Mouse (Mus musculus): ENCODE measurements at regions not wholly inside any gene's neighbourhood (a gene's known extent, or its start where the extent isn't known, plus 50 kb on each side); places are given as distances from the start of the nearest gene placed in this dataset.
"Not testable (repeated sequence)": the region's sequence is repeated elsewhere in the genome, so short reads cannot be mapped to it uniquely, and the experiment has no call there.

GRCm38 (mm10) chr9:9606322-9606721 lies 367.4 kb upstream of the Arhgap42 start:
- DNase-seq (ENCODE audit: low spot score in 2 of 2) = no peak

GRCm38 (mm10) chr9:9591263-9591662 lies 352.4 kb upstream of the Arhgap42 start:
- no peak for DNase-seq (ENCODE audit: low spot score in 2 of 2)

GRCm38 (mm10) chr9:9583011-9583605 lies 344.2 kb upstream of the Arhgap42 start:
- DNase-seq (ENCODE audit: low spot score in 2 of 2) = no peak

- no peak for DNase-seq (ENCODE audit: low spot score in 2 of 2)
These were observed 343.6 kb upstream of the Arhgap42 start for GRCm38 (mm10) chr9:9582301-9583010.

GRCm38 (mm10) chr9:9568040-9568649 lies 329.2 kb upstream of the Arhgap42 start:
- DNase-seq (ENCODE audit: low spot score in 2 of 2) = no peak

GRCm38 (mm10) chr9:9564551-9564950 lies 325.6 kb upstream of the Arhgap42 start:
- no peak for DNase-seq (ENCODE audit: low spot score in 2 of 2)

GRCm38 (mm10) chr9:9548657-9549056 lies 309.8 kb upstream of the Arhgap42 start:
- DNase-seq (ENCODE audit: low spot score in 2 of 2) = no peak

- DNase-seq (ENCODE audit: low spot score in 2 of 2) = no peak
These were observed 308.7 kb upstream of the Arhgap42 start for GRCm38 (mm10) chr9:9547570-9547969.

- DNase-seq (ENCODE audit: low spot score in 2 of 2) = no peak
These were observed 308.2 kb upstream of the Arhgap42 start for GRCm38 (mm10) chr9:9547121-9547520.

- no peak for DNase-seq (ENCODE audit: low spot score in 2 of 2)
These were observed 261.4 kb upstream of the Arhgap42 start for GRCm38 (mm10) chr9:9500345-9500744.

- DNase-seq (ENCODE audit: low spot score in 2 of 2) = no peak
These were observed 254.8 kb upstream of the Arhgap42 start for GRCm38 (mm10) chr9:9493594-9494182.

GRCm38 (mm10) chr9:9477145-9477544 lies 238.2 kb upstream of the Arhgap42 start:
- no peak for DNase-seq (ENCODE audit: low spot score in 2 of 2)

- DNase-seq (ENCODE audit: low spot score in 2 of 2) = no peak
These were observed 236.3 kb upstream of the Arhgap42 start for GRCm38 (mm10) chr9:9475009-9475744.

- DNase-seq (ENCODE audit: low spot score in 2 of 2) = no peak
These were observed 205.3 kb upstream of the Arhgap42 start for GRCm38 (mm10) chr9:9444213-9444612.

GRCm38 (mm10) chr9:9420326-9420725 lies 181.4 kb upstream of the Arhgap42 start:
- no peak for DNase-seq (ENCODE audit: low spot score in 2 of 2)

GRCm38 (mm10) chr9:9412460-9413181 lies 173.7 kb upstream of the Arhgap42 start:
- no peak for DNase-seq (ENCODE audit: low spot score in 2 of 2)

GRCm38 (mm10) chr9:9394190-9394589 lies 155.3 kb upstream of the Arhgap42 start:
- DNase-seq (ENCODE audit: low spot score in 2 of 2) = not testable (repeated sequence)

- DNase-seq (ENCODE audit: low spot score in 2 of 2) = no peak
These were observed 137.8 kb upstream of the Arhgap42 start for GRCm38 (mm10) chr9:9376650-9377189.

- DNase-seq (ENCODE audit: low spot score in 2 of 2) = peak; percentile 11 to 50
These were observed 136.5 kb upstream of the Arhgap42 start for GRCm38 (mm10) chr9:9375304-9375904.

GRCm38 (mm10) chr9:9372594-9372993 lies 133.7 kb upstream of the Arhgap42 start:
- no peak for DNase-seq (ENCODE audit: low spot score in 2 of 2)
